Mouse (Mus musculus) ES-E14 (cell line): ENCODE measurements at regions not wholly inside any gene's neighbourhood (a gene's known extent, or its start where the extent isn't known, plus 50 kb on each side); places are given as distances from the start of the nearest gene placed in this dataset.

Experiments used
- DNase-seq: peaks from one replicate; pipeline ENCODE4 v3.0.0-alpha.2; 2013; ENCODE audit warnings: low read depth, low spot score
- H3K27ac ChIP-seq: 2 replicates; pipeline ENCODE4 v1.5.1; 2012; ENCODE audit warnings: low read depth, mild to moderate bottlenecking, low read length, moderate library complexity, mixed read lengths; ENCODE audit not compliant: poor library complexity, insufficient read depth, severe bottlenecking
- H3K36me3 ChIP-seq: 2 replicates; pipeline ENCODE4 v1.6.1; 2012; ENCODE audit warnings: mild to moderate bottlenecking, low read length, moderate library complexity, mixed read lengths; ENCODE audit not compliant: control insufficient read depth, poor library complexity, insufficient read depth, severe bottlenecking
- H3K4me1 ChIP-seq, 2 experiments: fragments of 150-350 bp in 1 of 2; sonication (generic) in 1 of 2; 2 replicates each; pipeline ENCODE4 v1.6.1; 2012; ENCODE audit warnings: low read length in 2 of 2, mild to moderate bottlenecking in 1 of 2, mixed read lengths in 1 of 2; ENCODE audit not compliant: control insufficient read depth in 2 of 2, insufficient read depth in 2 of 2, poor library complexity in 1 of 2
- H3K4me3 ChIP-seq, 2 experiments: fragments of 150-350 bp in 1 of 2; sonication (generic) in 1 of 2; 2 replicates each; pipeline ENCODE4 v1.5.1; 2012; ENCODE audit warnings: low read length in 2 of 2, low read depth in 1 of 2, mild to moderate bottlenecking in 1 of 2, mixed read lengths in 1 of 2; ENCODE audit not compliant: insufficient read depth in 1 of 2, poor library complexity in 1 of 2, severe bottlenecking in 1 of 2
- H3K9ac ChIP-seq: 2 replicates; pipeline ENCODE4 v1.6.1; 2012; ENCODE audit warnings: low read depth, mild to moderate bottlenecking, low read length, mixed read lengths; ENCODE audit not compliant: poor library complexity, insufficient read depth, severe bottlenecking
- H3K9me3 ChIP-seq: fragments of 150-350 bp; sonication (generic); 2 replicates; pipeline ENCODE4 v1.6.1; 2012; ENCODE audit warnings: low read depth, mild to moderate bottlenecking, low read length; ENCODE audit not compliant: control insufficient read depth, insufficient read depth
- CHD2 ChIP-seq: IDR thresholded peaks from 2 replicates; pipeline ENCODE4 v1.6.1; 2014; ENCODE audit warnings: mild to moderate bottlenecking, low read depth, low read length, inconsistent platforms
- HCFC1 ChIP-seq: IDR thresholded peaks from 2 replicates; pipeline ENCODE4 v1.6.1; 2012; ENCODE audit warnings: low read length, inconsistent platforms, borderline replicate concordance; ENCODE audit not compliant: insufficient read depth
- MAFK ChIP-seq: IDR thresholded peaks from 2 replicates; pipeline ENCODE4 v1.6.1; 2014; ENCODE audit warnings: mild to moderate bottlenecking, low read depth, low read length, inconsistent platforms; ENCODE audit not compliant: insufficient read depth
- ZC3H11A ChIP-seq: IDR thresholded peaks from 2 replicates; pipeline ENCODE4 v1.6.1; 2012; ENCODE audit warnings: low read depth, mild to moderate bottlenecking, inconsistent platforms, low read length, borderline replicate concordance
- ZNF384 ChIP-seq: IDR thresholded peaks from 2 replicates; pipeline ENCODE4 v1.6.1; 2012; ENCODE audit warnings: low read depth, low read length, inconsistent platforms
- in situ Hi-C, 2 experiments: fragments of 600-800 bp; cut with MboI; formaldehyde crosslinking; loops; one replicate each; pipeline ENCODE4 v1.15.1; 2025; ENCODE audit warnings: low sequenced_read_pairs in 2 of 2, inconsistent platforms in 1 of 2; ENCODE audit not compliant: unreplicated experiment in 2 of 2

DNA sequence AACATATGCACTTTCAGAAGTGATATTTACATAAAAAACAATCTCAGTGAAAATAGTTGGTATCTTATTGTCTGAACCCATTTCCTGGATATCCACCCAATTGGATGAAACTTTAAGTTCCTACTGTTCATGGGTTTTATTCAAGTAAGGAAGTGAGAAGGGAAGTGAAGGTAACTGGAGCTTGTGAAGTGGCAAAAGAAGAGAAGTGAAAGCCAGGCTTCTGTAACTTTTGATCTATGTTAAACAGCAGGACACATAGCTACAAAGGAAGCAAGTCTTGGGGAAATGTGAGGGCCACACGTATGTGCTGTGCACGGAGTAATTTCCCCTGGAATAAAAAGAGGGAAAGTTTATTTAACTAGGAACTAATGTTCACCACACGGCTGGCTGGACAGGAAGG, 764.1 kb upstream of the Sox9 start:
- Histone ChIP-seq H3K27ac (no peak overlapping the region), H3K9ac (no peak overlapping the region), H3K4me1 (no peaks in the 10 kb centered on the region), H3K36me3 (no peaks in the 10 kb centered on the region), H3K9me3 (no peaks in the 10 kb centered on the region), H3K4me3 (no peak overlapping the region)
- TF ChIP-seq ZC3H11A (no peak), HCFC1 (no peak), CHD2 (no peak), MAFK (no peak), ZNF384 (no peak)
- DNase-seq, result no peak
- in situ Hi-C loops, result no loop called here

GRCm38 (mm10) chr11:112028031-112028430, 754.0 kb upstream of the Sox9 start:
- Histone ChIP-seq H3K27ac (no peak overlapping the region), H3K36me3 (no peaks in the 10 kb centered on the region), H3K4me1 (no peaks in the 10 kb centered on the region), H3K9me3 (no peaks in the 10 kb centered on the region), H3K9ac (no peak overlapping the region), H3K4me3 (no peak overlapping the region)
- TF ChIP-seq HCFC1 (no peak), CHD2 (no peak)
- in situ Hi-C loops, result no loop called here
- no peak for DNase-seq

- H3K4me3 ChIP-seq, result no peak overlapping the region
- H3K9me3 ChIP-seq, result no peaks in the 10 kb centered on the region
- H3K9ac ChIP-seq, result no peak overlapping the region
- H3K27ac ChIP-seq, result no peak overlapping the region
- DNase-seq, result no peak
- H3K4me1 ChIP-seq, result no peaks in the 10 kb centered on the region
- in situ Hi-C loops, result no loop called here
- no peak for TF ChIP-seq CHD2
- TF ChIP-seq ZC3H11A, result no peak
- TF ChIP-seq HCFC1, result no peak
- TF ChIP-seq MAFK, result no peak
- no peak for TF ChIP-seq ZNF384
- H3K36me3 ChIP-seq, result no peaks in the 10 kb centered on the region
Measured at GRCm38 (mm10) chr11:112038741-112039140, 743.3 kb upstream of the Sox9 start.

- H3K27ac ChIP-seq, result no peak overlapping the region
- DNase-seq, result no peak
- no peak overlapping the region for H3K4me3 ChIP-seq
- H3K36me3 ChIP-seq, result no peaks in the 10 kb centered on the region
- in situ Hi-C loops, result no loop called here
- H3K9me3 ChIP-seq, result no peaks in the 10 kb centered on the region
- H3K9ac ChIP-seq, result no peak overlapping the region
- no peaks in the 10 kb centered on the region for H3K4me1 ChIP-seq
- no peak for TF ChIP-seq ZNF384
- no peak for TF ChIP-seq ZC3H11A
- no peak for TF ChIP-seq HCFC1
- TF ChIP-seq CHD2, result no peak
- TF ChIP-seq MAFK, result no peak
Measured at GRCm38 (mm10) chr11:112044455-112044854, 737.6 kb upstream of the Sox9 start.

- no peak overlapping the region for H3K9ac ChIP-seq
- H3K4me3 ChIP-seq, result no peak overlapping the region
- H3K27ac ChIP-seq, result no peak overlapping the region
- in situ Hi-C loops, result no loop called here
- DNase-seq, result no peak
- no peak for TF ChIP-seq MAFK
- TF ChIP-seq ZC3H11A, result no peak
- no peak for TF ChIP-seq CHD2
- TF ChIP-seq HCFC1, result no peak
- no peak for TF ChIP-seq ZNF384
- H3K4me1 ChIP-seq, result no peaks in the 10 kb centered on the region
- H3K9me3 ChIP-seq, result no peaks in the 10 kb centered on the region
- no peaks in the 10 kb centered on the region for H3K36me3 ChIP-seq
Measured at GRCm38 (mm10) chr11:112045353-112045752, 736.7 kb upstream of the Sox9 start.
